Mouse (Mus musculus) stomach, embryonic 15.5 days (tissue): ENCODE data around the gene Gm17606. TPM values are rescaled to one million over a fixed set of nuclear protein-coding genes. Genes with fewer than 3 reads are reported as not detected.

ENCODE experiments used
- ATAC-seq: fragments of 200-750 bp; cut with Nextera tagmentation; 2 replicates; pipeline ENCODE4 v1.8.0; 2017; ENCODE audit warnings: low read depth, moderate number of reproducible peaks, moderate TSS enrichment; ENCODE audit not compliant: insufficient read depth, low FRiP score
- H3K27ac ChIP-seq: fragments of 300-500 bp; sonication (generic); 2 replicates; pipeline ENCODE4 v1.5.1; 2015; ENCODE audit warnings: mild to moderate bottlenecking, inconsistent platforms
- H3K27me3 ChIP-seq: fragments of 300-500 bp; sonication (generic); replicated peaks from 2 replicates; pipeline ENCODE4 v1.6.1; 2015; ENCODE audit warnings: inconsistent platforms
- H3K36me3 ChIP-seq: fragments of 300-500 bp; sonication (generic); 2 replicates; pipeline ENCODE4 v1.6.1; 2015; ENCODE audit warnings: inconsistent platforms
- H3K4me1 ChIP-seq: fragments of 300-500 bp; sonication (generic); 2 replicates; pipeline ENCODE4 v1.6.1; 2015; ENCODE audit warnings: inconsistent platforms
- H3K4me2 ChIP-seq: fragments of 300-500 bp; sonication (generic); 2 replicates; pipeline ENCODE4 v1.6.1; 2015; ENCODE audit warnings: mild to moderate bottlenecking, inconsistent platforms
- H3K4me3 ChIP-seq: fragments of 300-500 bp; sonication (generic); replicated peaks from 2 replicates; pipeline ENCODE4 v1.5.1; 2015; ENCODE audit warnings: inconsistent platforms
- H3K9ac ChIP-seq: fragments of 300-500 bp; sonication (generic); 2 replicates; pipeline ENCODE4 v1.6.1; 2015; ENCODE audit warnings: inconsistent platforms
- H3K9me3 ChIP-seq: fragments of 300-500 bp; sonication (generic); 2 replicates; pipeline ENCODE4 v1.6.1; 2016; ENCODE audit warnings: inconsistent platforms
- WGBS: fragments of 180-500 bp; shearing (Covaris S2); methylation state at CpG from one replicate; pipeline ENCODE4 v1.1.7; 2015; 5-methylcytosine and 5-hydroxymethylcytosine counted together
- polyA plus RNA-seq: library from polyadenylated mRNA; unstranded; fragments of >200 nt; fragmentation: Nextera tagmentation; extraction: Ambion mirVana; gene quantifications from 2 replicates; pipeline ENCODE4 v1.2.1, GENCODE M21; 2015

The Gm17606 gene
- polyA plus RNA-seq, 1 experiment from 2014 or later = not detected

GRCm38 (mm10) chr14:54629797-54630196 lies 11.0 kb upstream of the Gm17606 start:
- Histone ChIP-seq H3K4me3 (no peak overlapping the region), H3K27me3 (no peaks in the 10 kb centered on the region), H3K4me1 (no peaks in the 10 kb centered on the region), H3K27ac (no peak overlapping the region), H3K36me3 (peaks cover 19% of the 10 kb centered on the region), H3K9ac (no peak overlapping the region), H3K9me3 (no peaks in the 10 kb centered on the region), H3K4me2 (no peak overlapping the region)
- WGBS = 82% methylated on average over 2 of the region's 2 CpGs
- no peak for ATAC-seq

GRCm38 (mm10) chr14:54630583-54631239 lies 10.0 kb upstream of the Gm17606 start:
- no peak overlapping the region for H3K9ac ChIP-seq
- WGBS = 78% methylated on average over 11 of the region's 11 CpGs
- no peak overlapping the region for H3K4me2 ChIP-seq
- H3K4me3 ChIP-seq = no peak overlapping the region
- ATAC-seq = no peak
- no peaks in the 10 kb centered on the region for H3K9me3 ChIP-seq
- H3K4me1 ChIP-seq = no peaks in the 10 kb centered on the region
- no peaks in the 10 kb centered on the region for H3K27me3 ChIP-seq
- no peak overlapping the region for H3K27ac ChIP-seq
- H3K36me3 ChIP-seq = peaks cover 21% of the 10 kb centered on the region

- H3K4me1 ChIP-seq = no peaks in the 10 kb centered on the region
- H3K27me3 ChIP-seq = no peaks in the 10 kb centered on the region
- no peak overlapping the region for H3K4me3 ChIP-seq
- no peak overlapping the region for H3K27ac ChIP-seq
- H3K9ac ChIP-seq = no peak overlapping the region
- no peaks in the 10 kb centered on the region for H3K9me3 ChIP-seq
- peaks cover 24% of the 10 kb centered on the region for H3K36me3 ChIP-seq
- no peak overlapping the region for H3K4me2 ChIP-seq
- peak; percentile 44; the same call in 1 of the 2 replicates for ATAC-seq
- 57% methylated on average over 4 of the region's 4 CpGs for WGBS
Measured at GRCm38 (mm10) chr14:54631240-54631599, 9.5 kb upstream of the Gm17606 start.

- H3K27me3 ChIP-seq = no peaks in the 10 kb centered on the region
- WGBS = 91% methylated on average over 37 of the region's 37 CpGs
- no peak overlapping the region for H3K9ac ChIP-seq
- H3K36me3 ChIP-seq = peaks cover 24% of the 10 kb centered on the region
- no peaks in the 10 kb centered on the region for H3K4me1 ChIP-seq
- H3K27ac ChIP-seq = no peak overlapping the region
- ATAC-seq = no peak
- H3K4me3 ChIP-seq = no peak overlapping the region
- no peak overlapping the region for H3K4me2 ChIP-seq
- no peaks in the 10 kb centered on the region for H3K9me3 ChIP-seq
Measured at GRCm38 (mm10) chr14:54632252-54632651, 8.5 kb upstream of the Gm17606 start.

- 79% methylated on average over 4 of the region's 4 CpGs for WGBS
- peaks cover 24% of the 10 kb centered on the region for H3K36me3 ChIP-seq
Measured at GRCm38 (mm10) chr14:54634182-54634581, 6.6 kb upstream of the Gm17606 start.

GRCm38 (mm10) chr14:54636954-54637353 lies 3.8 kb upstream of the Gm17606 start:
- Histone ChIP-seq H3K4me1 (peaks cover 2% of the 10 kb centered on the region; the same call in 1 of the 2 replicates), H3K36me3 (peaks cover 17% of the 10 kb centered on the region), H3K9ac (no peak overlapping the region), H3K4me2 (no peak overlapping the region), H3K27me3 (no peaks in the 10 kb centered on the region), H3K9me3 (no peaks in the 10 kb centered on the region), H3K4me3 (no peak overlapping the region), H3K27ac (no peak overlapping the region)
- 52% methylated on average over 8 of the region's 8 CpGs for WGBS
- no peak for ATAC-seq

More at GRCm38 (mm10) chr14:54634182-54634581, 6.6 kb upstream of the Gm17606 start:
- no peak for ATAC-seq
- no peak overlapping the region for H3K4me2 ChIP-seq
- no peaks in the 10 kb centered on the region for H3K27me3 ChIP-seq
- H3K4me1 ChIP-seq = no peaks in the 10 kb centered on the region
- no peak overlapping the region for H3K27ac ChIP-seq
- no peak overlapping the region for H3K9ac ChIP-seq
- no peaks in the 10 kb centered on the region for H3K9me3 ChIP-seq
- H3K4me3 ChIP-seq = no peak overlapping the region

- no peaks in the 10 kb centered on the region for H3K27me3 ChIP-seq
- no peak overlapping the region for H3K9ac ChIP-seq
- H3K4me3 ChIP-seq = no peak overlapping the region
- no peak overlapping the region for H3K4me2 ChIP-seq
- 65% methylated on average over 5 of the region's 5 CpGs for WGBS
- no peaks in the 10 kb centered on the region for H3K9me3 ChIP-seq
- H3K36me3 ChIP-seq = peaks cover 18% of the 10 kb centered on the region
- peaks cover 2% of the 10 kb centered on the region; the same call in 1 of the 2 replicates for H3K4me1 ChIP-seq
- no peak for ATAC-seq
- H3K27ac ChIP-seq = no peak overlapping the region
Measured at GRCm38 (mm10) chr14:54638210-54638609, 2.5 kb upstream of the Gm17606 start.

GRCm38 (mm10) chr14:54640121-54640520 lies 631 bp upstream of the Gm17606 start:
- H3K4me3 ChIP-seq = peak overlapping the region; percentile 76
- no peak overlapping the region for H3K9ac ChIP-seq
- H3K27me3 ChIP-seq = no peaks in the 10 kb centered on the region
- H3K36me3 ChIP-seq = peaks cover 34% of the 10 kb centered on the region
- ATAC-seq = no peak
- H3K9me3 ChIP-seq = no peaks in the 10 kb centered on the region
- H3K4me1 ChIP-seq = peaks cover 2% of the 10 kb centered on the region; the same call in 1 of the 2 replicates
- 20% methylated on average over 4 of the region's 4 CpGs for WGBS
- no peak overlapping the region for H3K27ac ChIP-seq
- H3K4me2 ChIP-seq = peak overlapping the region; percentile 100

GRCm38 (mm10) chr14:54641305-54641969 lies 685 bp downstream of the Gm17606 start, which contains the start of gene Cdh24:
TSS of gene Cdh24 (minus strand) at chr14:54641364.
- ATAC-seq = peak; percentile 91
- H3K4me1 ChIP-seq = peaks cover 2% of the 10 kb centered on the region; the same call in 1 of the 2 replicates
- H3K4me3 ChIP-seq = peak within 1 kb of the TSS; percentile 76
- H3K27me3 ChIP-seq = no peaks in the 10 kb centered on the region
- H3K4me2 ChIP-seq = peak within 1 kb of the TSS; percentile 100
- H3K27ac ChIP-seq = peak within 1 kb of the TSS; percentile 85
- H3K9ac ChIP-seq = peak within 1 kb of the TSS; percentile 84
- H3K36me3 ChIP-seq = peaks cover 42% of the 10 kb centered on the region
- H3K9me3 ChIP-seq = no peaks in the 10 kb centered on the region
- under 1% methylated on average over 44 of the region's 52 CpGs for WGBS

- no peak overlapping the region for H3K9ac ChIP-seq
- H3K4me3 ChIP-seq = no peak overlapping the region
- 80% methylated on average over 25 of the region's 25 CpGs for WGBS
- no peak overlapping the region for H3K27ac ChIP-seq
- H3K36me3 ChIP-seq = peaks cover 47% of the 10 kb centered on the region
- ATAC-seq = no peak
- H3K4me2 ChIP-seq = no peak overlapping the region
- peaks cover 2% of the 10 kb centered on the region; the same call in 1 of the 2 replicates for H3K4me1 ChIP-seq
- H3K9me3 ChIP-seq = no peaks in the 10 kb centered on the region
- H3K27me3 ChIP-seq = no peaks in the 10 kb centered on the region
Measured at GRCm38 (mm10) chr14:54642224-54642944, 1.6 kb downstream of the Gm17606 start.

- H3K27ac ChIP-seq = no peak overlapping the region
- H3K9me3 ChIP-seq = no peaks in the 10 kb centered on the region
- ATAC-seq = no peak
- no peaks in the 10 kb centered on the region for H3K27me3 ChIP-seq
- no peak overlapping the region for H3K4me2 ChIP-seq
- H3K4me3 ChIP-seq = no peak overlapping the region
- no peak overlapping the region for H3K9ac ChIP-seq
- 79% methylated on average over 2 of the region's 2 CpGs for WGBS
- H3K4me1 ChIP-seq = peaks cover 2% of the 10 kb centered on the region; the same call in 1 of the 2 replicates
- peaks cover 52% of the 10 kb centered on the region for H3K36me3 ChIP-seq
Measured at GRCm38 (mm10) chr14:54643011-54643410, 2.3 kb downstream of the Gm17606 start.

- Histone ChIP-seq H3K9ac (no peak overlapping the region), H3K36me3 (peaks cover 62% of the 10 kb centered on the region), H3K4me2 (no peak overlapping the region), H3K9me3 (no peaks in the 10 kb centered on the region), H3K4me3 (no peak overlapping the region), H3K27ac (no peak overlapping the region), H3K4me1 (peaks cover 2% of the 10 kb centered on the region; the same call in 1 of the 2 replicates), H3K27me3 (no peaks in the 10 kb centered on the region)
- WGBS = 86% methylated on average over 9 of the region's 9 CpGs
- no peak for ATAC-seq
Measured at GRCm38 (mm10) chr14:54644294-54644693, 3.5 kb downstream of the Gm17606 start.
